Mouse (Mus musculus) midbrain, embryonic 11.5 days (tissue): ENCODE results near the gene Alx1. TPM values are rescaled to one million over a fixed set of nuclear protein-coding genes. Genes with fewer than 3 reads are reported as not detected.

Experiments used
- ATAC-seq: fragments of 200-750 bp; cut with Nextera tagmentation; 2 replicates; pipeline ENCODE4 v1.8.0; 2017; ENCODE audit warnings: moderate TSS enrichment, moderate library complexity; ENCODE audit not compliant: low FRiP score
- DNase-seq: peaks from one replicate; pipeline ENCODE4 v3.0.0; 2015; ENCODE audit warnings: low spot score; ENCODE audit errors: missing footprints
- H3K27ac ChIP-seq: fragments of 300-500 bp; sonication (generic); 2 replicates; pipeline ENCODE4 v1.5.1; 2014; ENCODE audit warnings: low read depth, low read length
- H3K27me3 ChIP-seq: fragments of 300-500 bp; sonication (generic); 2 replicates; pipeline ENCODE4 v1.6.1; 2014; ENCODE audit warnings: mild to moderate bottlenecking, low read length, moderate library complexity, mixed read lengths; ENCODE audit not compliant: control insufficient read depth, insufficient read depth
- H3K36me3 ChIP-seq: fragments of 300-500 bp; sonication (generic); 2 replicates; pipeline ENCODE4 v1.6.1; 2014; ENCODE audit warnings: mild to moderate bottlenecking, low read length, moderate library complexity, mixed read lengths; ENCODE audit not compliant: control insufficient read depth, insufficient read depth
- H3K4me1 ChIP-seq: fragments of 300-500 bp; sonication (generic); 2 replicates; pipeline ENCODE4 v1.6.1; 2014; ENCODE audit warnings: low read length; ENCODE audit not compliant: control insufficient read depth, insufficient read depth
- H3K4me2 ChIP-seq: fragments of 300-500 bp; sonication (generic); 2 replicates; pipeline ENCODE4 v1.6.1; 2014; ENCODE audit warnings: mild to moderate bottlenecking, moderate library complexity
- H3K4me3 ChIP-seq: fragments of 300-500 bp; sonication (generic); 2 replicates; pipeline ENCODE4 v1.5.1; 2014; ENCODE audit warnings: low read depth, low read length
- H3K9ac ChIP-seq: fragments of 300-500 bp; sonication (generic); 2 replicates; pipeline ENCODE4 v1.6.1; 2014; ENCODE audit warnings: low read length
- H3K9me3 ChIP-seq: fragments of 300-500 bp; sonication (generic); 2 replicates; pipeline ENCODE4 v1.6.1; 2016; ENCODE audit warnings: low read length; ENCODE audit not compliant: control insufficient read depth
- WGBS: fragments of 180-500 bp; shearing (Covaris S2); extraction: QIAGEN DNeasy Blood & Tissue Kit; methylation state at CpG from one replicate; pipeline ENCODE4 v1.1.7; 2014; 5-methylcytosine and 5-hydroxymethylcytosine counted together
- polyA plus RNA-seq: library from polyadenylated mRNA; unstranded; fragments of >200 nt; fragmentation: Nextera tagmentation; extraction: Ambion mirVana; gene quantifications from 2 replicates; pipeline ENCODE4 v1.2.1, GENCODE M21; 2014

Gene Alx1
- polyA plus RNA-seq = 7.7 and 9.7 TPM in 2 replicates

GRCm38 (mm10) chr10:103029730-103030490, at the start of gene Alx1:
TSS of gene Alx1 (minus strand) at chr10:103030215.
- H3K27ac ChIP-seq = no peak within 1 kb of the TSS
- no peak within 1 kb of the TSS for H3K9ac ChIP-seq
- DNase-seq (peak; percentile 95), ATAC-seq (no peak)
- H3K4me2 ChIP-seq = no peak within 1 kb of the TSS; the same call in 1 of the 2 replicates
- peaks cover 77% of the 10 kb centered on the region for H3K27me3 ChIP-seq
- H3K9me3 ChIP-seq = no peaks in the 10 kb centered on the region
- peaks cover 2% of the 10 kb centered on the region; the same call in 1 of the 2 replicates for H3K4me1 ChIP-seq
- 1% methylated on average over 32 of the region's 32 CpGs for WGBS
- H3K4me3 ChIP-seq = no peak within 1 kb of the TSS
- no peaks in the 10 kb centered on the region for H3K36me3 ChIP-seq

GRCm38 (mm10) chr10:103049593-103049992, 19.6 kb upstream of the Alx1 start:
- WGBS = 88% methylated on average over 2 of the region's 2 CpGs
- H3K9me3 ChIP-seq = no peaks in the 10 kb centered on the region
- no peaks in the 10 kb centered on the region for H3K27me3 ChIP-seq
- no peak overlapping the region for H3K4me3 ChIP-seq
- no peak for ATAC-seq
- H3K4me2 ChIP-seq = no peak overlapping the region
- peak; percentile 67 for DNase-seq
- no peaks in the 10 kb centered on the region for H3K36me3 ChIP-seq
- no peak overlapping the region for H3K9ac ChIP-seq
- no peaks in the 10 kb centered on the region for H3K4me1 ChIP-seq
- no peak overlapping the region for H3K27ac ChIP-seq

GRCm38 (mm10) chr10:103046623-103047022, 16.6 kb upstream of the Alx1 start:
- DNase-seq (peak; percentile 78), ATAC-seq (no peak)
- 81% methylated on average over 3 of the region's 3 CpGs for WGBS
- Histone ChIP-seq H3K9me3 (no peaks in the 10 kb centered on the region), H3K27me3 (no peaks in the 10 kb centered on the region), H3K4me3 (no peak overlapping the region), H3K4me2 (no peak overlapping the region), H3K9ac (no peak overlapping the region), H3K4me1 (no peaks in the 10 kb centered on the region), H3K36me3 (no peaks in the 10 kb centered on the region), H3K27ac (no peak overlapping the region)

- DNase-seq = peak; percentile 62
- Histone ChIP-seq H3K36me3 (no peaks in the 10 kb centered on the region), H3K4me2 (no peak overlapping the region), H3K4me1 (no peaks in the 10 kb centered on the region), H3K9me3 (no peaks in the 10 kb centered on the region), H3K27ac (no peak overlapping the region), H3K27me3 (no peaks in the 10 kb centered on the region), H3K4me3 (no peak overlapping the region), H3K9ac (no peak overlapping the region)
- WGBS = 66% methylated on average over 2 of the region's 2 CpGs
- ATAC-seq = no peak
These were observed 15.0 kb upstream of the Alx1 start for GRCm38 (mm10) chr10:103045019-103045418.

- no peaks in the 10 kb centered on the region for H3K9me3 ChIP-seq
- no peak overlapping the region for H3K4me3 ChIP-seq
These were observed 5.1 kb upstream of the Alx1 start for GRCm38 (mm10) chr10:103035002-103035640.

GRCm38 (mm10) chr10:103030931-103031330, 916 bp upstream of the Alx1 start:
- Histone ChIP-seq H3K4me3 (no peak overlapping the region), H3K27ac (no peak overlapping the region), H3K4me2 (no peak overlapping the region), H3K4me1 (peaks cover 2% of the 10 kb centered on the region; the same call in 1 of the 2 replicates), H3K36me3 (no peaks in the 10 kb centered on the region), H3K27me3 (peaks cover 83% of the 10 kb centered on the region), H3K9me3 (no peaks in the 10 kb centered on the region), H3K9ac (no peak overlapping the region)
- no peak for ATAC-seq
- DNase-seq = peak; percentile 93
- 2% methylated on average over 11 of the region's 11 CpGs for WGBS

More at GRCm38 (mm10) chr10:103035002-103035640, 5.1 kb upstream of the Alx1 start:
- Histone ChIP-seq H3K9ac (no peak overlapping the region), H3K36me3 (no peaks in the 10 kb centered on the region), H3K4me2 (no peak overlapping the region), H3K4me1 (no peaks in the 10 kb centered on the region), H3K27me3 (peaks cover 55% of the 10 kb centered on the region), H3K27ac (no peak overlapping the region)
- ATAC-seq = 0 out of 2 replicates have a peak, but pooled peaks have one; percentile 20
- WGBS = 3% methylated on average over 14 of the region's 14 CpGs
- DNase-seq = no peak

- Histone ChIP-seq H3K27me3 (peaks cover 72% of the 10 kb centered on the region), H3K27ac (no peak overlapping the region), H3K4me1 (peaks cover 2% of the 10 kb centered on the region; the same call in 1 of the 2 replicates), H3K4me2 (peak overlapping the region; percentile 45), H3K9me3 (no peaks in the 10 kb centered on the region), H3K9ac (no peak overlapping the region), H3K36me3 (no peaks in the 10 kb centered on the region), H3K4me3 (no peak overlapping the region)
- no peak for ATAC-seq
- WGBS = under 1% methylated on average over 23 of the region's 23 CpGs
- peak; percentile 92 for DNase-seq
These were observed 784 bp downstream of the Alx1 start for GRCm38 (mm10) chr10:103029132-103029729.

- peaks cover 69% of the 10 kb centered on the region for H3K27me3 ChIP-seq
- H3K36me3 ChIP-seq = no peaks in the 10 kb centered on the region
- H3K27ac ChIP-seq = no peak overlapping the region
- peak overlapping the region; percentile 30 for H3K4me3 ChIP-seq
- H3K9me3 ChIP-seq = no peaks in the 10 kb centered on the region
- no peak overlapping the region for H3K9ac ChIP-seq
- peak overlapping the region; percentile 45 for H3K4me2 ChIP-seq
- ATAC-seq = peak; percentile 80
- peak; percentile 97 for DNase-seq
- WGBS = under 1% methylated on average over 50 of the region's 50 CpGs
- peaks cover 2% of the 10 kb centered on the region; the same call in 1 of the 2 replicates for H3K4me1 ChIP-seq
These were observed 1.5 kb downstream of the Alx1 start for GRCm38 (mm10) chr10:103028253-103029131.
